Mouse (Mus musculus) forebrain, embryonic 13.5 days (tissue): ENCODE results near the gene Rai2. TPM values are rescaled to one million over a fixed set of nuclear protein-coding genes. Genes with fewer than 3 reads are reported as not detected.
"Not testable (repeated sequence)": the region's sequence is repeated elsewhere in the genome, so short reads cannot be mapped to it uniquely, and the experiment has no call there.

Experiments used
- ATAC-seq: fragments of 200-750 bp; cut with Nextera tagmentation; 2 replicates; pipeline ENCODE4 v1.8.0; 2017
- H3K27ac ChIP-seq: fragments of 300-500 bp; sonication (generic); 2 replicates; pipeline ENCODE4 v1.5.1; 2015; ENCODE audit warnings: inconsistent platforms, mild to moderate bottlenecking, moderate library complexity
- H3K27me3 ChIP-seq: fragments of 300-500 bp; sonication (generic); 2 replicates; pipeline ENCODE4 v1.6.1; 2015; ENCODE audit warnings: mild to moderate bottlenecking, inconsistent platforms
- H3K36me3 ChIP-seq: fragments of 300-500 bp; sonication (generic); 2 replicates; pipeline ENCODE4 v1.6.1; 2015; ENCODE audit warnings: mild to moderate bottlenecking, inconsistent platforms; ENCODE audit not compliant: poor library complexity, severe bottlenecking
- H3K4me1 ChIP-seq: fragments of 300-500 bp; sonication (generic); 2 replicates; pipeline ENCODE4 v1.6.1; 2015; ENCODE audit warnings: inconsistent platforms
- H3K4me2 ChIP-seq: fragments of 300-500 bp; sonication (generic); 2 replicates; pipeline ENCODE4 v1.6.1; 2015; ENCODE audit warnings: inconsistent platforms, mild to moderate bottlenecking, moderate library complexity
- H3K4me3 ChIP-seq: fragments of 300-500 bp; sonication (generic); 2 replicates; pipeline ENCODE4 v1.5.1; 2015; ENCODE audit warnings: mild to moderate bottlenecking, inconsistent platforms
- H3K9ac ChIP-seq: fragments of 300-500 bp; sonication (generic); 2 replicates; pipeline ENCODE4 v1.6.1; 2015; ENCODE audit warnings: mild to moderate bottlenecking, inconsistent platforms
- H3K9me3 ChIP-seq: fragments of 300-500 bp; sonication (generic); replicated peaks from 2 replicates; pipeline ENCODE4 v1.6.1; 2016; ENCODE audit warnings: inconsistent platforms
- WGBS: fragments of 180-500 bp; shearing (Covaris S2); methylation state at CpG from one replicate; pipeline ENCODE4 v1.1.7; 2015; 5-methylcytosine and 5-hydroxymethylcytosine counted together
- polyA plus RNA-seq: library from polyadenylated mRNA; unstranded; fragments of >200 nt; fragmentation: Nextera tagmentation; extraction: Ambion mirVana; gene quantifications from 2 replicates; pipeline ENCODE4 v1.2.1, GENCODE M21; 2015

Gene Rai2
- polyA plus RNA-seq, 1 experiment from 2014 or later, result 13.2 TPM

DNA sequence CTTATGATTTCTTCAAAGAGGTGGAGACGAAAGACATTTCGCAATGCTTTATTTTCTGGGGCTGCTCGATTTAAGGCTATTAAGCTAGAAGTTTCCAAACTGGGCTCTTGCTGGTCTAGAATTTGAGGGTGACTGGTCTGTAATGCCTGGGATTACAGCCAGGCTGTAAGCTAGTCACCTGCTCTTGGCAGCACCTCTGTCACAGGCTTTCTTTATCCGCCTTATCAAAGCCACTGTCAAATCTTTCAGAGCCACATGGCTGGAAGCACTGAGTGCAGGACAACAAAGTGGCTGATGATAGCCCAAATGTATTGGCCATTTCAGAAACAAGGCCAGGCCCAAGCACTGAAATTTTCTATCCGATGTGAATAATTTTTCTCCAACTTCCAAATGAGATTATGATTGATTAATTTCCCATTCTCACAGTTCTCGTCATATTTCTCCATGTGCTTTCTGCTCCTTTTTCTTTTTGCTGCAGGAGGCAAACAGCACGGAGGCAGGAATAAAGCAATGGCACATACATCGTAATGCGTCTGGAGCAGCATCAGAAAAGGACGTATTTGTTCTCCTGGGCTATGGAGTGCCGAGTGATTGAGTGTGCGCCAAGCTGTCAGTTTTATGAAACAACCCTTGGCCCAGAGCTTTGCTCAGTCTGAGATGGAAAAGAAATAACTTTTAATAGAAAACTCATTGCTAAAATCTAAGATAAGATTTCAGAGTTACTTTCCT, 16.9 kb downstream of the Rai2 start:
- no peaks in the 10 kb centered on the region for H3K36me3 ChIP-seq
- peaks cover 7% of the 10 kb centered on the region; the same call in 1 of the 2 replicates for H3K4me1 ChIP-seq
- H3K27ac ChIP-seq, result no peak overlapping the region
- no peaks in the 10 kb centered on the region for H3K9me3 ChIP-seq
- no peak overlapping the region for H3K4me2 ChIP-seq
- H3K4me3 ChIP-seq, result no peak overlapping the region
- H3K27me3 ChIP-seq, result peaks cover 28% of the 10 kb centered on the region
- no peak overlapping the region for H3K9ac ChIP-seq
- WGBS, result 74% methylated on average over 12 of the region's 12 CpGs
- ATAC-seq, result no peak

DNA sequence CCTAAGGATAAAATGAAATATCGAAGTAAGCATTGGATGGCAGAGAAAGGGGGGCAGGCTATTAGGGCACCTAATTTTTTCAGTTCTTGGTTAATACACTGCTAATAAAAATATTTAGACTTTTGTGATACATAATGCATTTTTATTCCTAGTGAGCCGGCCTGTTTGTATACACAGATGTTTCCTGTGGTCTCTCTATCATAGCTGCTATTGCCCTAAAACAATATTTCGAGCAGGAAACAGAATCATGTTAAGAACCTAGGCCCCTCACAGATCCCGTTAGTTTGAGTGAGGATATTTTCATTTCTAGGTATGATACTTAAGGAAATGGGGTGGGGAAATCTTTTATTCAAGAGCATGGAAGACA, 17.4 kb downstream of the Rai2 start:
- Histone ChIP-seq H3K36me3 (no peaks in the 10 kb centered on the region), H3K4me1 (peaks cover 7% of the 10 kb centered on the region; the same call in 1 of the 2 replicates), H3K9ac (no peak overlapping the region), H3K9me3 (no peaks in the 10 kb centered on the region), H3K4me2 (no peak overlapping the region), H3K27me3 (peaks cover 30% of the 10 kb centered on the region), H3K4me3 (no peak overlapping the region), H3K27ac (no peak overlapping the region)
- WGBS, result 82% methylated on average over 4 of the region's 4 CpGs
- no peak for ATAC-seq

DNA sequence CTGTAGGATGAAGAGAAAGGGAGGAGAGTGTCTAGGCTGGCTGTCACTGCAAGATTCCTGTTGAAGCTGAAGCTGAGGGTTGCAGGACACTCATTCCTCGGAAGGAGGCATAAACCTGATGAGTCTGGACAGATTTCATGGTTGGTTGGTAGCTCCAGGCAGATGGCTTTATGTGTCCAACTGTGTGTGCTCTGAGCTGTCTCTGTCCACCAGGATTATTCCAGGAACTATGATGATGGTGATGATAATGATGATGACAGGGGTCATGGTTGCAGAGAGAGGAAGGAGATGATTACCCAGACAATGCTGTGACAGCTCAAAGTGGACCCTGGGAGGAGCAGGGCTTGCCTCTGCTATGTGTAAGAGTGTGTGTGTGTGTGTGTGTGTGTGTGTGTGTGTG, 22.5 kb downstream of the Rai2 start:
- 63% methylated on average over 1 of the region's 1 CpGs for WGBS
- Histone ChIP-seq H3K27ac (no peak overlapping the region), H3K27me3 (peaks cover 21% of the 10 kb centered on the region; the same call in 1 of the 2 replicates), H3K4me3 (no peak overlapping the region), H3K9ac (no peak overlapping the region), H3K4me1 (peaks cover 3% of the 10 kb centered on the region; the same call in 1 of the 2 replicates), H3K9me3 (no peaks in the 10 kb centered on the region), H3K36me3 (no peaks in the 10 kb centered on the region), H3K4me2 (no peak overlapping the region)
- ATAC-seq, result no peak

DNA sequence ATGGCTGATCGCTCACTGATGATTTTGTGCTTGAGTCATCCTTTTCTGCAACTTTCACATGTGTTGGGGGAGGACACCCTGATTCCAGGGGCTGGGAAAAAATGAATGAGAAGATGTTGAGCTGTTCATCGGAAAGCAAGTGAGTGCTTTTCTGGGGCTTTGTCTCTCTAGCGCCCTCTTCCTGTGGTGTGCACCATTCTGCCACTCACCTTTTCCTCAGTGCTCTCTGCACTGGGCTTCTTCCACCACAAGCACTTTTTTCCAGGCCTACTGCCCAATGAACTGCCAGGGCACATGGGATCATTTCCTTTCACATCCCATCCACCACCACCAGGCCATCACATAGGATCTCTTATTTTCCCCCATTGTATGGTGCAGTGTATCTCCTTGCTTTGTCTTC, 26.2 kb downstream of the Rai2 start:
- 69% methylated on average over 3 of the region's 3 CpGs for WGBS
- Histone ChIP-seq H3K27me3 (peaks cover 21% of the 10 kb centered on the region; the same call in 1 of the 2 replicates), H3K4me1 (no peaks in the 10 kb centered on the region), H3K9ac (no peak overlapping the region), H3K27ac (no peak overlapping the region), H3K4me2 (no peak overlapping the region), H3K9me3 (no peaks in the 10 kb centered on the region), H3K36me3 (no peaks in the 10 kb centered on the region), H3K4me3 (no peak overlapping the region)
- no peak for ATAC-seq

DNA sequence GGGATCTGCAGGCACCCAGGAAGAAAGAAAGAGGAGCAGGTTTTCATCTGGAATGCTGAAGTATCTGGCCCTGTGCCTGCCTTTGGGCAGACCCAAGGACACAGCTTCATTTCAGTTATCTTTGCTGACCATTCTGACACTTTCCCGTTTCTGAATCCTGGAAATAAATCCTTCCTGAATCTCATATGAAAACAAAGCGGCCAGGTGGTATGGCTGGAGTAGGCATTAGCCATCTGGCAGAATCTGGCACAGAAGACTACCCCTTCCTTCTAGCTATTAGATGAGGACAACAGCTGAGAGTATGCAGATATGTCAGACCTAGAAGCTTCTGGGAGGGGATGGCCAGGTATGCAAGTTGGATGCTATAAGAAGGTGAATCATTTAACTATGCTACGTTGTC, 28.4 kb downstream of the Rai2 start:
- no peak overlapping the region for H3K4me2 ChIP-seq
- H3K36me3 ChIP-seq, result no peaks in the 10 kb centered on the region
- H3K4me1 ChIP-seq, result no peaks in the 10 kb centered on the region
- H3K27ac ChIP-seq, result no peak overlapping the region
- peaks cover 19% of the 10 kb centered on the region; the same call in 1 of the 2 replicates for H3K27me3 ChIP-seq
- no peak for ATAC-seq
- no peak overlapping the region for H3K9ac ChIP-seq
- WGBS, result 81% methylated on average over 3 of the region's 3 CpGs
- no peaks in the 10 kb centered on the region for H3K9me3 ChIP-seq
- H3K4me3 ChIP-seq, result no peak overlapping the region

DNA sequence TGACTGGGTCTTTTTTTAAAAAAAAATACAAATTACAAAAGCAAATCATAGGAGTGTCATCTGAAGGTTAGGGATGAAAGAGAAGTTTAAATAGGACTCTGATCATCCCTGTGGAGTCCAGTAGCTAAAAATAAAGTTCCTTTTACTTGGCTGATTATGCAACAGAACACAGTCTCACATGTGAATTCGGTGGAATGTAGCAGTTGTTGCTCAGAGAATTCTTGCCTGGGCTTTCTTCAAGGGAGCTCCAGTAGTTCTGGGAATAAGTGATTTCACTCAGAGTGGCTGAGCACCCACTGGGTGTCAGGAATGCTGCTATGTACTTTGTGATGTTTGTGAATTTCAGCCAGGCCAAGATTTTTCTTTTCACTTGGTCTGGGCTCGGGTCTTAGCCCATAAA, 30.5 kb downstream of the Rai2 start:
- Histone ChIP-seq H3K36me3 (no peaks in the 10 kb centered on the region), H3K4me1 (no peaks in the 10 kb centered on the region), H3K27me3 (peaks cover 17% of the 10 kb centered on the region; the same call in 1 of the 2 replicates), H3K4me2 (no peak overlapping the region), H3K9ac (no peak overlapping the region), H3K9me3 (no peaks in the 10 kb centered on the region), H3K4me3 (no peak overlapping the region), H3K27ac (no peak overlapping the region)
- no peak for ATAC-seq
- WGBS, result 70% methylated on average over 2 of the region's 2 CpGs

DNA sequence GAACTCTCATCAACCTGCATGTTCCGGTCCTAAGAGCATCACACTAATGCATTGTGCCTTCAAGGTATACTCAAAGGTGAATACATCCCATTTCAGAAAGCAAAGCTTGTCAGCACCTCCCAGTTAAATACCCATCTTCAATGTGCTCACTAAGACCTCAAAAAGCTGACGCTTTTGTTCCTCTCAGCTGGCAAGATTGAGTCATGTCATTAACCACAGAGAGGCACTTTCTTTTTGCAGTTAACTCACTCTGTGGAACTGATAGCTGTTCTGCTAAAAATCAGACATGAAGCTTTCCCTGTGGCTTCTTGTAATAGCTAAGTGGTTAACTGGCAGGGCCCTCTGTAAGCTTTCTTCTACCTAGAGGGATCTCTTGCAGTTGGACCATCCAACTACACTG, 36.6 kb downstream of the Rai2 start:
- Histone ChIP-seq H3K4me3 (no peak overlapping the region), H3K27ac (no peak overlapping the region), H3K4me1 (no peaks in the 10 kb centered on the region), H3K9me3 (no peaks in the 10 kb centered on the region), H3K9ac (no peak overlapping the region), H3K4me2 (no peak overlapping the region), H3K36me3 (no peaks in the 10 kb centered on the region), H3K27me3 (peaks cover 12% of the 10 kb centered on the region; the same call in 1 of the 2 replicates)
- WGBS, result 60% methylated on average over 2 of the region's 2 CpGs
- ATAC-seq, result no peak

DNA sequence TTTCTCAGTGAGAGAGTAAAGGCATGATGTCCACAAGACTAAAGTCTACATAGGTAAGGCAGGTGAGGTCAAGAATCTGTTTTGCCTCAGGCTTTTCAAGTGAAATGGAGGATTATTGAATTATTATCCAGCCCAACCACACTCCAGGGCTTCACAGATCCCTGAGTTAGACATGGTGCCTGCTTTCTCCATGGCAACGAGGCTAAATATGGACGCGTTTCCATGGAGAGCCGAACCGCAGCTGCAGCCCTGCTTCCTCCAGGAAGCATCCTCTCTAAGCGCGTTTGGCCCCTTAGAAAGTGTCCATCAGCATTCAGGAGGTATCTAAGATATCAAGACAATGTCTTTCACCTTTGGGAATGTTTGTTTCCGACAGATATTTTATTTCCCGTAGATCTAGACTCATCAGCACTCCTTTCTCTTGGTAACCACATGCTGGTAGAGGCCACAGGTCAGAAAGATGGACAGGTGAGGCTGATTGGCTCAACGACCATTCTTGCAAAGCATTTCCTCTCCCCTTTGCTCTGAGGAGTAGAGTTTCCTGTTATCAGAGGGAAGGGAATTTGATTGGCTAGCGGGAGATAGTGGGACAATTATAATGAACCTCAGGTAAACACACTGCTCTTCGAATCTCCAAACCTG, 59.6 kb downstream of the Rai2 start:
- Histone ChIP-seq H3K9ac (no peak overlapping the region), H3K4me3 (no peak overlapping the region), H3K4me1 (peaks cover 8% of the 10 kb centered on the region; the same call in 1 of the 2 replicates), H3K27me3 (peaks cover 14% of the 10 kb centered on the region; the same call in 1 of the 2 replicates), H3K27ac (no peak overlapping the region), H3K9me3 (no peaks in the 10 kb centered on the region), H3K36me3 (peaks cover 2% of the 10 kb centered on the region; the same call in 1 of the 2 replicates), H3K4me2 (no peak overlapping the region)
- ATAC-seq, result no peak
- 54% methylated on average over 12 of the region's 12 CpGs for WGBS

DNA sequence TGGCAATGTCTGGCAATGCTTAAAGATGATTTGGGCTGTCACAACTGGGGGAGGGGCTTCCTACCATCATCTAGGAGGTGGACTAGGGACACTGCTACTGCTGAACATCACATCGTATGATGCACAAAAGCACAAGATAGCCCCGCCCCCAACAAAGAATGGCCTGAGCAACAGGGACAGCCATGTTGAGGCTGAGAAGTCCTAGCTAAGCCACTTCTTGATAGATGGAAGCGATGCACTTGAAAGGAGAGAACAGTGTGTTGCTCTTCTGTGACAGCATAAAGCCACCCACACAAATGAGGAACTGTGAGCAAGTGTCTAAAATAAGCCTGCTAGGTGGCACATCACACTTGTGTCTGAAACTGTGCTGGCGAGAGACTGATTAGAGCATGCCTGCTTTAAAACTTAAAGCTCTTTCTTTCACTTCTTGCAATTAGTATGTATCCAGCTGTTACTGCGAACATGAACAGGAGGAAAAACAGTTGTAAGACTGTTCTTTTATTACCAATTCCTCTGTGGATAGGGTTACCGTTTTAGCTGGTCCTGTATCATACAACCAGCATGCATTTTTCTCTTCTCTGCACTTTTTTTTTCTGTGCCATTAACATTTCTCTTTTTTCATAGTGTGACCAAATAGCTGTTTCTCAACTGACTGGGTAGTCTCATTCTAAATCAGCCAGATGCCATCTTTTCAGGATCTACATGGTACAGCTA, 63.6 kb downstream of the Rai2 start:
- no peak overlapping the region; the same call in 1 of the 2 replicates for H3K27ac ChIP-seq

DNA sequence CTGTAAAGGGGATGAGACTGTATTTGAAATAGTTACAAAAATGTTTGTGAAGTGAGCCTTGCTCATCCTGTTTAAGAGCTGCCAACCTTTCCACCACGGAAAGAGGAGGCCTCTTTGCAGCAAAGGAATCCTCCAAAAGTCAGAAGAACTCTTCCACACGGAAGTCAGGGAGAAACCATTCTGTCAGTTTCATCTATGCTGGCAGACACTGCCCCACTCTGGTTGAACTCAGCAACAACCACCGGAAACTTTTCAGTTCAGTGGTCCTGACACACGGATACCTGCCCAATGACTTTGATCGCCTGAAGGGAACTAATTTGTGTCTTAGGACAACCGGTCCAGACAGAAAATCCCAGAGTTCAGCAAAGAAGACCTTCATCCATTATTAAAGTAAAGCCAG, 73.3 kb downstream of the Rai2 start:
- Histone ChIP-seq H3K36me3 (no peaks in the 10 kb centered on the region), H3K4me2 (no peak overlapping the region), H3K9me3 (no peaks in the 10 kb centered on the region), H3K4me1 (no peaks in the 10 kb centered on the region), H3K4me3 (no peak overlapping the region), H3K9ac (no peak overlapping the region), H3K27me3 (peaks cover 5% of the 10 kb centered on the region; the same call in 1 of the 2 replicates), H3K27ac (no peak overlapping the region)
- no peak for ATAC-seq
- WGBS, result 24% methylated on average over 6 of the region's 6 CpGs

More for the DNA sequence above, 63.6 kb downstream of the Rai2 start:
- 50% methylated on average over 6 of the region's 6 CpGs for WGBS
- Histone ChIP-seq H3K27me3 (peaks cover 16% of the 10 kb centered on the region; the same call in 1 of the 2 replicates), H3K9me3 (no peaks in the 10 kb centered on the region), H3K36me3 (peaks cover 2% of the 10 kb centered on the region; the same call in 1 of the 2 replicates), H3K4me1 (peaks cover 8% of the 10 kb centered on the region; the same call in 1 of the 2 replicates), H3K9ac (no peak overlapping the region), H3K4me2 (no peak overlapping the region), H3K4me3 (no peak overlapping the region)
- peak; percentile 81 for ATAC-seq

DNA sequence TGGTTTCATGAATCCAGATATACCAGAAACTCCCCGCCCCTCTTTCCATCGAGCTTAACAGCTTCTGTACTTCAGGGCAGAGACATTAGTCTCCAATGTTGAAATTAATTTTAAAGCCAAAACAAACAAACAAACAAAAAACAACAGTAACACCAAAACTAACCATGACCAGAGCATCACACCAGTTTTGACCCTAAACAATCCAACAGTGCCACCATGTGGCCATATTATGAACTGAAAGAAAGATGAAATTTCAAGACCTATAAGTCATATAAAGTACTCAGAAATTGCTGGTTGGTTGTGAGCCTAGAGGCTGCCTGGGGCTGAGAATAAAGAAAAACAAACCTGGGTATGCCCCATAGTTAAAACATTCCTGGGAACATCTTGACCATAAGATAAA, 109.3 kb downstream of the Rai2 start:
- H3K36me3 ChIP-seq, H3K4me1 ChIP-seq, H3K9ac ChIP-seq, H3K27me3 ChIP-seq, H3K4me2 ChIP-seq, H3K27ac ChIP-seq, H3K9me3 ChIP-seq, H3K4me3 ChIP-seq, ATAC-seq: not testable (repeated sequence)
- WGBS, result 30% methylated on average over 2 of the region's 2 CpGs
